Mouse (Mus musculus): ENCODE measurements at regions not wholly inside any gene's neighbourhood (a gene's known extent, or its start where the extent isn't known, plus 50 kb on each side); places are given as distances from the start of the nearest gene placed in this dataset.

GRCm38 (mm10) chr7:69992383-69993327, 373.9 kb downstream of the Nr2f2 start:
- Histone ChIP-seq H3K4me3 (ENCODE audit: low read length) (peak overlapping the region; percentile 39), H3K27ac (ENCODE audit: low read length) (no peak overlapping the region), H3K4me2 (replicated peaks; ENCODE audit: low read depth, low read length) (peak overlapping the region; percentile 58), H3K36me3 (ENCODE audit: insufficient read depth, low read length) (no peaks in the 10 kb centered on the region), H3K9ac (replicated peaks; ENCODE audit: low read length) (peak overlapping the region; percentile 44), H3K27me3 (ENCODE audit: insufficient read depth, low read length) (no peaks in the 10 kb centered on the region), H3K4me1 (ENCODE audit: insufficient read depth, low read length) (peaks cover 10% of the 10 kb centered on the region; the same call in 1 of the 2 replicates), H3K9me3 (ENCODE audit: low read length) (no peaks in the 10 kb centered on the region)
- ATAC-seq (ENCODE audit: low FRiP score, low TSS enrichment) = peak; percentile 80; the same call in 1 of the 2 replicates
- WGBS = 7% methylated on average over 21 of the region's 21 CpGs

- Histone ChIP-seq H3K36me3 (ENCODE audit: insufficient read depth, low read length) (no peaks in the 10 kb centered on the region), H3K4me2 (replicated peaks; ENCODE audit: low read depth, low read length) (peak overlapping the region; percentile 58), H3K4me1 (ENCODE audit: insufficient read depth, low read length) (peaks cover 10% of the 10 kb centered on the region; the same call in 1 of the 2 replicates), H3K9ac (replicated peaks; ENCODE audit: low read length) (no peak overlapping the region), H3K4me3 (ENCODE audit: low read length) (peak overlapping the region; percentile 39), H3K27ac (ENCODE audit: low read length) (no peak overlapping the region), H3K9me3 (ENCODE audit: low read length) (no peaks in the 10 kb centered on the region), H3K27me3 (ENCODE audit: insufficient read depth, low read length) (no peaks in the 10 kb centered on the region)
- WGBS = 28% methylated on average over 3 of the region's 3 CpGs
- ATAC-seq (ENCODE audit: low FRiP score, low TSS enrichment) = no peak
These were observed 374.6 kb downstream of the Nr2f2 start for GRCm38 (mm10) chr7:69991982-69992381.

GRCm38 (mm10) chr7:69988704-69989103, 377.8 kb downstream of the Nr2f2 start:
- ATAC-seq (ENCODE audit: low FRiP score, low TSS enrichment) = no peak
- H3K9me3 ChIP-seq (ENCODE audit: low read length) = no peaks in the 10 kb centered on the region
- no peak overlapping the region for H3K4me3 ChIP-seq (ENCODE audit: low read length)
- WGBS = 10% methylated on average over 5 of the region's 5 CpGs
- H3K4me2 ChIP-seq (replicated peaks; ENCODE audit: low read depth, low read length) = 0 out of 2 replicates have a peak overlapping the region, but pooled peaks have one; percentile 2
- H3K36me3 ChIP-seq (ENCODE audit: insufficient read depth, low read length) = no peaks in the 10 kb centered on the region
- no peak overlapping the region for H3K9ac ChIP-seq (replicated peaks; ENCODE audit: low read length)
- H3K27ac ChIP-seq (ENCODE audit: low read length) = no peak overlapping the region
- no peaks in the 10 kb centered on the region for H3K27me3 ChIP-seq (ENCODE audit: insufficient read depth, low read length)
- peaks cover 10% of the 10 kb centered on the region; the same call in 1 of the 2 replicates for H3K4me1 ChIP-seq (ENCODE audit: insufficient read depth, low read length)

GRCm38 (mm10) chr7:69981301-69981700, 385.2 kb downstream of the Nr2f2 start:
- H3K4me2 ChIP-seq (replicated peaks; ENCODE audit: low read depth, low read length) = no peak overlapping the region
- 74% methylated on average over 2 of the region's 2 CpGs for WGBS
- H3K27me3 ChIP-seq (ENCODE audit: insufficient read depth, low read length) = no peaks in the 10 kb centered on the region
- no peaks in the 10 kb centered on the region for H3K36me3 ChIP-seq (ENCODE audit: insufficient read depth, low read length)
- H3K4me3 ChIP-seq (ENCODE audit: low read length) = no peak overlapping the region
- no peaks in the 10 kb centered on the region for H3K9me3 ChIP-seq (ENCODE audit: low read length)
- H3K27ac ChIP-seq (ENCODE audit: low read length) = no peak overlapping the region
- no peaks in the 10 kb centered on the region for H3K4me1 ChIP-seq (ENCODE audit: insufficient read depth, low read length)
- ATAC-seq (ENCODE audit: low FRiP score, low TSS enrichment) = no peak
- H3K9ac ChIP-seq (replicated peaks; ENCODE audit: low read length) = no peak overlapping the region

- Histone ChIP-seq H3K4me3 (ENCODE audit: low read length) (no peak overlapping the region), H3K4me1 (ENCODE audit: insufficient read depth, low read length) (no peaks in the 10 kb centered on the region), H3K4me2 (replicated peaks; ENCODE audit: low read depth, low read length) (no peak overlapping the region), H3K36me3 (ENCODE audit: insufficient read depth, low read length) (no peaks in the 10 kb centered on the region), H3K27ac (ENCODE audit: low read length) (no peak overlapping the region), H3K27me3 (ENCODE audit: insufficient read depth, low read length) (no peaks in the 10 kb centered on the region), H3K9ac (replicated peaks; ENCODE audit: low read length) (no peak overlapping the region), H3K9me3 (ENCODE audit: low read length) (no peaks in the 10 kb centered on the region)
- WGBS = 35% methylated on average over 3 of the region's 3 CpGs
- no peak for ATAC-seq (ENCODE audit: low FRiP score, low TSS enrichment)
These were observed 390.2 kb downstream of the Nr2f2 start for GRCm38 (mm10) chr7:69976369-69976768.

- Histone ChIP-seq H3K4me3 (ENCODE audit: low read length) (no peak overlapping the region), H3K9me3 (ENCODE audit: low read length) (no peaks in the 10 kb centered on the region), H3K9ac (replicated peaks; ENCODE audit: low read length) (no peak overlapping the region), H3K36me3 (ENCODE audit: insufficient read depth, low read length) (no peaks in the 10 kb centered on the region), H3K4me2 (replicated peaks; ENCODE audit: low read depth, low read length) (no peak overlapping the region), H3K27me3 (ENCODE audit: insufficient read depth, low read length) (no peaks in the 10 kb centered on the region), H3K27ac (ENCODE audit: low read length) (no peak overlapping the region), H3K4me1 (ENCODE audit: insufficient read depth, low read length) (no peaks in the 10 kb centered on the region)
- WGBS = 56% methylated on average over 8 of the region's 8 CpGs
- ATAC-seq (ENCODE audit: low FRiP score, low TSS enrichment) = no peak
These were observed 402.5 kb downstream of the Nr2f2 start for GRCm38 (mm10) chr7:69964002-69964401.

DNA sequence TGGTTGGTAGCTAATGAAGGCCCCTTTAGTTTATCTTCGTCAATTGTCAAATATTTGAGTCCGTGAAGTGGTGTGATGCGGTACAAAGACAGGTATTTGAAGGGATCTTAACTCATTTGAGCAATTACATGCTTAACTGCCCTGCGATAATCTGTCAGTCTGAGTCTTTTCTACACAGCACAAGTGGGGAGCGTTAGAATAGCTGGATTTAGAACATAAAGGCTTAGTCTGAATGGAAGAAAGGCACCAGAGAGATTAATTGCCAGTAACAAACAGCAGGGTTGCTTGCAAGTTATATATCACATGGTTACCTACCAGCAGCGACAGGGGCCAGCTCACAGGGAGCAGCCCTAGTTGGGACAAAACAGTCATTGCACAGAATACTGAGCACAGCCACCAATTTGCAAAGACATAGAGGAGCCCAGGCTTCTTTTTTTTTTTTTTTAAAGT, 416.3 kb downstream of the Nr2f2 start:
- H3K4me3 ChIP-seq (ENCODE audit: low read length) = no peak overlapping the region
- H3K36me3 ChIP-seq (ENCODE audit: insufficient read depth, low read length) = no peaks in the 10 kb centered on the region
- no peaks in the 10 kb centered on the region for H3K9me3 ChIP-seq (ENCODE audit: low read length)
- no peak overlapping the region for H3K9ac ChIP-seq (replicated peaks; ENCODE audit: low read length)
- H3K4me2 ChIP-seq (replicated peaks; ENCODE audit: low read depth, low read length) = no peak overlapping the region
- H3K4me1 ChIP-seq (ENCODE audit: insufficient read depth, low read length) = no peaks in the 10 kb centered on the region
- no peaks in the 10 kb centered on the region for H3K27me3 ChIP-seq (ENCODE audit: insufficient read depth, low read length)
- H3K27ac ChIP-seq (ENCODE audit: low read length) = no peak overlapping the region
- 26% methylated on average over 6 of the region's 6 CpGs for WGBS
- no peak for ATAC-seq (ENCODE audit: low FRiP score, low TSS enrichment)

DNA sequence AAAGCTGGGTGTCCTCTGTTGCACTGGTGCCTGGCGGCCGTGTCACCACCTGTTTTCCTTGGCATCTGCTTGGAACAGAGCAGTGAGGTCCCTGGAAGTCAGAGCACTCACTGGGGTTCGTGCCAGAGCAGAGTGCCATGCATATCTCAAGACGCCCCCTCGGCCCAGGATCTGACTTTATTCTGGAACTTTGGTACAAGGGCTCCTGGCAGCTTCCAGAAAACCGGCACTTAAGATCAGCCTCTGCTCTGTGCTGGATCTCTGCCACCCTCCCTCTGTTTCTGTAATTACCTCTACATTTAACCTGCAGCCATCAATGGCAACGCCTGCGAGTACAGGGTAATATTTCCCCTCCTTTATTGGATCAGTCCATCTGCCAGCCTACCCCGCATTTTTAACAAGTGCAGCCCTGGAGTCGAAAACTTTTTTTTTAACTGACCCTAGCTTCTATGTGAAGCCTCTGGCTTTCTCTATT, 416.9 kb downstream of the Nr2f2 start:
- Histone ChIP-seq H3K36me3 (ENCODE audit: insufficient read depth, low read length) (no peaks in the 10 kb centered on the region), H3K27me3 (ENCODE audit: insufficient read depth, low read length) (no peaks in the 10 kb centered on the region), H3K4me3 (ENCODE audit: low read length) (no peak overlapping the region), H3K9ac (replicated peaks; ENCODE audit: low read length) (no peak overlapping the region), H3K4me1 (ENCODE audit: insufficient read depth, low read length) (no peaks in the 10 kb centered on the region), H3K27ac (ENCODE audit: low read length) (no peak overlapping the region), H3K4me2 (replicated peaks; ENCODE audit: low read depth, low read length) (no peak overlapping the region), H3K9me3 (ENCODE audit: low read length) (no peaks in the 10 kb centered on the region)
- 40% methylated on average over 10 of the region's 10 CpGs for WGBS
- ATAC-seq (ENCODE audit: low FRiP score, low TSS enrichment) = no peak

GRCm38 (mm10) chr7:69946396-69946795, 420.1 kb downstream of the Nr2f2 start:
- ATAC-seq (ENCODE audit: low FRiP score, low TSS enrichment) = no peak
- Histone ChIP-seq H3K9me3 (ENCODE audit: low read length) (no peaks in the 10 kb centered on the region), H3K4me3 (ENCODE audit: low read length) (no peak overlapping the region), H3K9ac (replicated peaks; ENCODE audit: low read length) (no peak overlapping the region), H3K4me1 (ENCODE audit: insufficient read depth, low read length) (no peaks in the 10 kb centered on the region), H3K36me3 (ENCODE audit: insufficient read depth, low read length) (no peaks in the 10 kb centered on the region), H3K27me3 (ENCODE audit: insufficient read depth, low read length) (no peaks in the 10 kb centered on the region), H3K4me2 (replicated peaks; ENCODE audit: low read depth, low read length) (no peak overlapping the region), H3K27ac (ENCODE audit: low read length) (no peak overlapping the region)
- WGBS = 83% methylated on average over 3 of the region's 3 CpGs

DNA sequence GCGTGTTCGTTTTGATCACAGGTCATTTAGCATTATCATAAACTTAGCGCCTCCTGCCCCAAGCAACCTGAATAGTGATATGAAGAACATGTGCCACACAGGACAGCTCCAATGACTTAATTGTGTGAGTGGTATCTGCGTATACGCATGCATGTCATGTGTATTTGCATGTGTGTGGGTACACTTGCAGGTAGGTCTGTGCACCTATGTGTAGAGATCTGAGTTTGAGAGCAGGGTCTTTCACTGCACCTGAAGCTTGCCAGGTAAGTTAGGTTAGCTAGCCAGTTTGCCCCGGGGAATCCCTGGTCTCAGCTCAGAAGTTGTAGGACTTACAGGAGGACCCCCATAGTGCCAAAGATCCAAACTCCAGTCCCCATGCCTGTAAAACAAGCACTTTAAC, 424.7 kb downstream of the Nr2f2 start:
- Histone ChIP-seq H3K27me3 (ENCODE audit: insufficient read depth, low read length) (no peaks in the 10 kb centered on the region), H3K36me3 (ENCODE audit: insufficient read depth, low read length) (no peaks in the 10 kb centered on the region), H3K9ac (replicated peaks; ENCODE audit: low read length) (no peak overlapping the region), H3K4me3 (ENCODE audit: low read length) (no peak overlapping the region), H3K4me2 (replicated peaks; ENCODE audit: low read depth, low read length) (no peak overlapping the region), H3K4me1 (ENCODE audit: insufficient read depth, low read length) (no peaks in the 10 kb centered on the region), H3K27ac (ENCODE audit: low read length) (no peak overlapping the region), H3K9me3 (ENCODE audit: low read length) (no peaks in the 10 kb centered on the region)
- WGBS = 94% methylated on average over 6 of the region's 6 CpGs
- no peak for ATAC-seq (ENCODE audit: low FRiP score, low TSS enrichment)

Measured in kidney, embryonic 16.5 days (tissue).